ENCODE assay signal across 12 mouse cellular contexts in genomic region chr17:10398871-10399270, GRCm38 (mm10).
DNase-seq lines count a peak whose midpoint lies in the region; ATAC-seq lines count a peak whose summit lies in the region.
"Had no signal": no experiment of that assay in that cellular context is flagged by ENCODE, and none has a peak within 500 bp of the region (broad histone marks: within the 10 kb centered on the region; RNA-seq: fewer than 3 reads in every experiment).

No protein-coding gene starts in this region.

- no peak overlapping the region for H3K27ac ChIP-seq in forebrain, embryonic 14.5 days (ENCODE audit: low read depth, low read length)
- H3K27ac ChIP-seq in limb, embryonic 13.5 days: peak overlapping the region; percentile 87

- H3K4me2 ChIP-seq in forebrain, embryonic 14.5 days (ENCODE audit: low read length): no peak overlapping the region
- peak overlapping the region; percentile 28 for H3K4me2 ChIP-seq in limb, embryonic 13.5 days (replicated peaks)

- 20% methylated on average over 5 of the region's 5 CpGs for WGBS in forebrain, embryonic 14.5 days
- 30% methylated on average over 5 of the region's 5 CpGs for WGBS in limb, embryonic 13.5 days

- H3K27me3 ChIP-seq in forebrain, embryonic 14.5 days (replicated peaks; ENCODE audit: control insufficient read depth, insufficient read depth, low read length): no peaks in the 10 kb centered on the region
- H3K27me3 ChIP-seq in limb, embryonic 13.5 days: 0 out of 2 replicates have a peak, but pooled peaks cover 3% of the 10 kb centered on the region

- peak; percentile 67 for ATAC-seq in forebrain, embryonic 14.5 days
- peak; percentile 60 for ATAC-seq in limb, embryonic 13.5 days (ENCODE audit: low FRiP score, low read depth)
- no peak for ATAC-seq in megakaryocyte progenitor cell, adult 5-6 weeks (replicated peaks; ENCODE audit: poor library complexity)

- no peaks in the 10 kb centered on the region for H3K9me3 ChIP-seq in forebrain, embryonic 14.5 days (replicated peaks; ENCODE audit: control insufficient read depth, low read length)
- no peaks in the 10 kb centered on the region for H3K9me3 ChIP-seq in limb, embryonic 13.5 days
- H3K9me3 ChIP-seq: embryonic facial prominence, embryonic 10.5 days had no signal

- no peak overlapping the region for H3K4me3 ChIP-seq in forebrain, embryonic 14.5 days (ENCODE audit: low read depth, low read length)
- no peak overlapping the region for H3K4me3 ChIP-seq in limb, embryonic 13.5 days
- H3K4me3 ChIP-seq: embryonic facial prominence, embryonic 10.5 days had no signal

- DNase-seq in adrenal gland, postnatal 14 days: peak; percentile 0
- DNase-seq in adrenal gland, adult 8-10 months: no peak
- DNase-seq in layer of hippocampus, adult 9-11 months: peak; percentile 60
- no peak for DNase-seq in layer of hippocampus, adult 11-12 months (ENCODE audit: low spot score)
- peak; percentile 51 for DNase-seq in forebrain, embryonic 14.5 days (ENCODE audit: low spot score)
- no peak for DNase-seq in urinary bladder, postnatal 25 days (ENCODE audit: low spot score)
- DNase-seq: cerebellum, adult 2 months; kidney, postnatal 36 days; lung, adult 18-20 months had no signal

- no peaks in the 10 kb centered on the region for H3K36me3 ChIP-seq in forebrain, embryonic 14.5 days (ENCODE audit: control insufficient read depth, insufficient read depth, low read length)
- H3K36me3 ChIP-seq in limb, embryonic 13.5 days: no peaks in the 10 kb centered on the region
- H3K36me3 ChIP-seq: embryonic facial prominence, embryonic 10.5 days had no signal

- H3K4me1 ChIP-seq in forebrain, embryonic 14.5 days (ENCODE audit: control insufficient read depth, insufficient read depth, low read length): peaks cover 5% of the 10 kb centered on the region; the same call in 1 of the 2 replicates
- peaks cover 58% of the 10 kb centered on the region for H3K4me1 ChIP-seq in limb, embryonic 13.5 days

- H3K9ac ChIP-seq in forebrain, embryonic 14.5 days (ENCODE audit: low read length): no peak overlapping the region
- no peak overlapping the region for H3K9ac ChIP-seq in limb, embryonic 13.5 days

Comparison
In these comparisons a context has a peak if more than half of its experiments do, and no peak if none do; other contexts are left out.
1. DNase-seq: peak in adrenal gland, postnatal 14 days (single experiment), layer of hippocampus, adult 9-11 months (single experiment) and forebrain, embryonic 14.5 days (single experiment); none in adrenal gland, adult 8-10 months (single experiment), layer of hippocampus, adult 11-12 months (single experiment) and urinary bladder, postnatal 25 days (single experiment).